Mouse (Mus musculus) testis, adult 2 months (tissue): ENCODE results near the gene Cdkal1. TPM values are rescaled to one million over a fixed set of nuclear protein-coding genes. Genes with fewer than 3 reads are reported as not detected.

Experiments
- H3K27ac ChIP-seq: fragments of 200-500 bp; 2 replicates; pipeline ENCODE4 v1.5.1; 2012; ENCODE audit warnings: low read depth, low read length; ENCODE audit not compliant: control insufficient read depth, insufficient read depth
- H3K27me3 ChIP-seq: fragments of 200-500 bp; 2 replicates; pipeline ENCODE4 v1.6.1; 2012; ENCODE audit warnings: mild to moderate bottlenecking, low read length, moderate library complexity; ENCODE audit not compliant: control insufficient read depth, insufficient read depth
- H3K36me3 ChIP-seq: fragments of 200-500 bp; 2 replicates; pipeline ENCODE4 v1.6.1; 2012; ENCODE audit warnings: mild to moderate bottlenecking, low read length; ENCODE audit not compliant: control insufficient read depth, insufficient read depth
- H3K4me1 ChIP-seq: fragments of 200-500 bp; 2 replicates; pipeline ENCODE4 v1.6.1; 2012; ENCODE audit warnings: low read length; ENCODE audit not compliant: control insufficient read depth, insufficient read depth
- H3K4me3 ChIP-seq: fragments of 200-500 bp; 2 replicates; pipeline ENCODE4 v1.5.1; 2012; ENCODE audit warnings: low read depth, mild to moderate bottlenecking, low read length, moderate library complexity, mixed read lengths; ENCODE audit not compliant: control insufficient read depth
- CTCF ChIP-seq: fragments of 200-500 bp; IDR thresholded peaks from 2 replicates; pipeline ENCODE4 v1.5.1; 2012; ENCODE audit warnings: low read depth, mild to moderate bottlenecking, inconsistent platforms, low read length, moderate library complexity; ENCODE audit not compliant: control insufficient read depth, insufficient read depth, insufficient replicate concordance
- POLR2A ChIP-seq: fragments of 200-500 bp; IDR thresholded peaks from 2 replicates; pipeline ENCODE4 v1.6.1; 2012; ENCODE audit warnings: low read depth, mild to moderate bottlenecking, inconsistent platforms, low read length, moderate library complexity; ENCODE audit not compliant: control insufficient read depth
- polyA plus RNA-seq: library from polyadenylated mRNA; depleted of rRNA; stranded (reverse); fragments of >200 nt; gene quantifications from 2 replicates; pipeline ENCODE4 v1.2.3, GENCODE M21; 2012

The Cdkal1 gene
- polyA plus RNA-seq, 1 experiment = 14.3 TPM

DNA sequence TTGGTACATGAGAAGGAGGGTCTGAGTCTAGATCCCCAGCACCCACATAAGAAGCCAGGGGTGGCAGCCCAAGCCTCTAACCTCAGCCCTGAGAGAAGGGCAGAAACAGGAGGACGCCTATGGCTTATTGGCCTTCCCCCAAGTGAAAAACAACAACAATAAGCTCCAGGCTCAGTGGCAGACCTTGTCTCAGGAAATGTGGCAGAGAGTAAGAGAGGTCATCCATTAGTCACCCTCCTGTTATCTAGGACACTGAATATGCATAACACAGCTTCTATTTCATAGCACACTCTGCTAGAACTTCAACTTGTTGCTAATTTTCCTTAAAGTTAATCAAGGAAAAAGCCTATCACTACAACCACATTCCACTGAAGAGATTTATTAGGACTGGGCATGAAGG, 154.1 kb downstream of the Cdkal1 start:
- Histone ChIP-seq H3K4me3 (no peak overlapping the region), H3K4me1 (no peaks in the 10 kb centered on the region), H3K36me3 (no peaks in the 10 kb centered on the region), H3K27ac (no peak overlapping the region), H3K27me3 (no peaks in the 10 kb centered on the region)
- no peak for TF ChIP-seq POLR2A
- no peak for TF ChIP-seq CTCF

DNA sequence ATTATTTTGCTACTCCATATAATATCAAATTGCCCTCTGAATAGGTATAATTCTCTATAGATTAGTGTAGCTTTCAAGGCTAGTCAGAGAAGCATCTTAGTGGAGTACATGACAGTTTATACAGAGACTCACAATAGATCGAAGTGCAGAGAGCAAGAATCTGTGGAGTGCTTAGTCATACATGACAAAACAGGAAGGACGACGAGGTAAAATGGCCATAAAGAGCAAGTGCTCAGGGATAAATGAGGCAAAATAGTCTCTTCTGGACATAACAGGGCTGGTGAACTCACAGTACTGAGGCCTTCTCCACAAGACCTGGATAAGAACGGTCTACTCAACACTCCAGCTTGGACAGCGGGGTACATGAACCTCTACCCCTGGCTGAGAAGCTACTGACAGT, 155.6 kb downstream of the Cdkal1 start:
- Histone ChIP-seq H3K36me3 (no peaks in the 10 kb centered on the region), H3K4me3 (no peak overlapping the region), H3K4me1 (no peaks in the 10 kb centered on the region), H3K27me3 (no peaks in the 10 kb centered on the region), H3K27ac (no peak overlapping the region)
- TF ChIP-seq CTCF (no peak), POLR2A (no peak)

DNA sequence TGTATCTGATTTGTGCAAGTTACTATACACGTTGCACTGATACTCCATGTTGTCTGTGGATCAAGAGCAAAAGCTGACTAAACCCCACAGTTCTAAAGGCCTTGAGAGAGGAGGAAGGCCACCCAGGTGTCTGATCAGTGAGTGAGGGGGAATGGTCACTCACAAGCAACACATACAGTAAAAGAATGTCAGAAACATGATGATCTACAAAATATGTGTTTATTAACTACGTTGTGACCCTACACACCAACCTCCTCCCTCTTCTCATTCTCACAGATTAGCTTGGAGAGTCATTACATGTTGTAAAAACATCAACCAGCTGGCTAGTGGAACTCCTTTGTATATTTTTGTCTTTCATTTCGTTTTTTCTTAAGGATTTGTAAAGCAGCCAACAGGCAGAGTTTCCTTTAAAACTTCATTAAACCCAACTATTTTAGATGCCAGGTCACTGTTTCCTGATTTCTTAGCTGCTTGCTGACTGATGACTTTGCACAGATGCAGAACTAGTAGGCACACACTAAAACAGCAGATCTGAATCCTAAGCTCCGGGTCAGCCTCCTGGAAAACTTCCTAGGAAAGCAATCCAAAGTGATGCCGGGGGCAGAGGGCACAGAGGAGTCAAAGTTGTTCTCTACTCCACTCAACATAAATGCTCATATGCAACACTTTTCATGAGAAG, 157.0 kb downstream of the Cdkal1 start:
- no peak overlapping the region for H3K27ac ChIP-seq

DNA sequence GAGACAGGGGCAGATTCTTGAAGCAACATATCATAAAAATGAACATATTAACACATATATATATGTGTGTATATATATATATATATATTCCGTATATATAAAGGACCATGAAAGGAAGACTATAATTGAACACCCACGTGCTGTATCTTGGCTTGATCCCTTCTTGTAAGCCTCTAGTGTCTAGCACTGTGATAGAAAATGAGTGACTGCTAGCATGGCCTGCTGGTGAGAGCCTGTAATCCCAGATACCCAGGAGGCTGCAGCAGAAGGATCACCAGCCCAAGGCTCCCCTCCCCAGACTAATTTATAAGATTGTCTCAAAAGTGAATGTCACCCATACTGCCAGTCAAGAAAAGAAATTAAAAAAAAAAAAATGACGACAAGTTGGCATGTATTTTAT, 158.2 kb downstream of the Cdkal1 start:
- no peaks in the 10 kb centered on the region for H3K4me1 ChIP-seq
- no peaks in the 10 kb centered on the region for H3K36me3 ChIP-seq
- H3K27ac ChIP-seq = no peak overlapping the region
- H3K27me3 ChIP-seq = no peaks in the 10 kb centered on the region
- H3K4me3 ChIP-seq = no peak overlapping the region
- TF ChIP-seq CTCF (no peak), POLR2A (no peak)

More for the DNA sequence above, 157.0 kb downstream of the Cdkal1 start:
- no peaks in the 10 kb centered on the region for H3K36me3 ChIP-seq
- H3K4me1 ChIP-seq = no peaks in the 10 kb centered on the region
- no peak overlapping the region for H3K4me3 ChIP-seq
- TF ChIP-seq CTCF (no peak), POLR2A (no peak)
- no peaks in the 10 kb centered on the region for H3K27me3 ChIP-seq

DNA sequence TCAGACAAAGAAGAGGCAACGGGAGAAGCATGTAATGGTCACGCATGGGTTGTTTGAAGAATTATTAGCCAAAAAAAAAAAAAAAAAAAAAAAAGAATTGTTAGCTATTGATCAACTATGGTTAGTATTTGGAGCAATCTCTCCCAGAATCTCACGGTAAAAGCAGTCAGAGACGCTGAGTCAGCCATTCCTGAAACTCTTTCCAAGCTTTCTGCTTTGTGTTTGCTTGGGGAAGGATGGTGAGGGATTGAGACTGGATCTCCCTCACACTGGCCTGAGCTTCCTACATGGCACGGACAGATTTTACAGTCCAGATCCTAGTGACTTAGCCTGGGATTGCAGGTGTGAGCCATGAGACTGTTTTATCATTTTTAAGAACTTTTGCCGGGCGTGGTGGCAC, 164.7 kb downstream of the Cdkal1 start:
- TF ChIP-seq POLR2A (no peak), CTCF (no peak)

DNA sequence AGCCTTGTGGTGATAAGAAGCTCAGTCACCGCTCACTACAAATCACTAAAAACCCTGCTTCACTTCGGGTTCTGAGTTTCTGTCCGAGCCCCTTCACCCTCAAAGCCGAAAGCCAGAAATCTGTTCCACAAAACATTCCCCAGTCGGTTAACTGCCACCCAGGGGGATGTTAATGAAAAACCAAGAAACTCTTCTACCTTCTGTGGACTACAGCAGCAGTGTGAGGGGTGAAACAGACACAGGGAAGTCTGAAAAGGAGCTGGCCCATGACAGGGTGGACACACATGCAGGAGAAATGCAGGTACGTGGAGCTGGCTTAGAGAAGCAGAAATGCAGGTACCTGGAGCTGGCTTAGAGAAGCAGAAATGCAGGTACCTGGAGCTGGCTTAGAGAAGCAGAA, 166.6 kb downstream of the Cdkal1 start:
- Histone ChIP-seq H3K36me3 (no peaks in the 10 kb centered on the region), H3K27ac (no peak overlapping the region), H3K27me3 (no peaks in the 10 kb centered on the region), H3K4me3 (no peak overlapping the region), H3K4me1 (no peaks in the 10 kb centered on the region)
- no peak for TF ChIP-seq POLR2A
- no peak for TF ChIP-seq CTCF

More for the DNA sequence above, 164.7 kb downstream of the Cdkal1 start:
- no peak overlapping the region for H3K27ac ChIP-seq
- no peaks in the 10 kb centered on the region for H3K27me3 ChIP-seq
- H3K4me3 ChIP-seq = no peak overlapping the region
- no peaks in the 10 kb centered on the region for H3K36me3 ChIP-seq
- H3K4me1 ChIP-seq = no peaks in the 10 kb centered on the region

DNA sequence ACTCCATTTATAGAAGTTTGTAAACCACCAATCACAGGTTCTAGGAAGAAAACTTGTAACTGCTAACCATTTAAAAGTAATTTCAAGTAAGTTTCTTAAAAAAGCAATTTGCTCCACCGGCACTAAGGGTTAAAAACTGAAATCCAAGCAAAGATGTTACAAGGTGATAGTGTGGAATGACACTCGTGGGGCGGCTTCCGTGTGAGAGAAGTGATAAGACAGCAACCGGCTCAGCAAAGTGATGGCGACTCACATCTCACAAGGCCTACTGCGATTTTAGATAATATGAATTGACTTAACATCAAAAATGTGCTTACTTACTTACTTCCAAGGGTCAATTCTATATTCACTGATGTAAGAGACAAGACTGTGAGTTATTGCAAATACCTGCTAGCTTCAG, 167.6 kb downstream of the Cdkal1 start:
- H3K4me3 ChIP-seq = no peak overlapping the region
- H3K27ac ChIP-seq = no peak overlapping the region
- TF ChIP-seq POLR2A (no peak), CTCF (no peak)
- H3K4me1 ChIP-seq = no peaks in the 10 kb centered on the region
- H3K27me3 ChIP-seq = no peaks in the 10 kb centered on the region
- H3K36me3 ChIP-seq = no peaks in the 10 kb centered on the region
